Mouse (Mus musculus) skeletal muscle tissue, adult 2 months (tissue): ENCODE results near the gene Prrc2b.

ENCODE experiments used
- DNase-seq: peaks from one replicate; pipeline ENCODE4 v3.0.0-alpha.2; 2012; ENCODE audit warnings: low read depth, low spot score

The Prrc2b gene

GRCm38 (mm10) chr2:32162102-32162501 is 11.2 kb downstream of the Prrc2b start:
- DNase-seq = no peak

- DNase-seq = no peak
These were observed 11.8 kb downstream of the Prrc2b start for GRCm38 (mm10) chr2:32162646-32163045.

GRCm38 (mm10) chr2:32163057-32163456 is 12.2 kb downstream of the Prrc2b start:
- no peak for DNase-seq

- no peak for DNase-seq
These were observed 13.6 kb downstream of the Prrc2b start for GRCm38 (mm10) chr2:32164503-32164902.

GRCm38 (mm10) chr2:32165040-32165800 is 14.3 kb downstream of the Prrc2b start:
- DNase-seq = no peak

- no peak for DNase-seq
These were observed 15.7 kb downstream of the Prrc2b start for GRCm38 (mm10) chr2:32166581-32166980.

GRCm38 (mm10) chr2:32167034-32167770 is 16.3 kb downstream of the Prrc2b start:
- no peak for DNase-seq

- DNase-seq = peak; percentile 84
These were observed 16.9 kb downstream of the Prrc2b start for GRCm38 (mm10) chr2:32167819-32168218.

- DNase-seq = no peak
These were observed 18.4 kb downstream of the Prrc2b start for GRCm38 (mm10) chr2:32169292-32169691.

GRCm38 (mm10) chr2:32170010-32170409 is 19.1 kb downstream of the Prrc2b start:
- DNase-seq = no peak

GRCm38 (mm10) chr2:32171658-32172433 is 21.0 kb downstream of the Prrc2b start:
- peak; percentile 81 for DNase-seq

- peak; percentile 78 for DNase-seq
These were observed 23.4 kb downstream of the Prrc2b start for GRCm38 (mm10) chr2:32174170-32174741.

GRCm38 (mm10) chr2:32175051-32175466 is 24.2 kb downstream of the Prrc2b start:
- no peak for DNase-seq

GRCm38 (mm10) chr2:32175508-32175907 is 24.6 kb downstream of the Prrc2b start:
- no peak for DNase-seq

GRCm38 (mm10) chr2:32176848-32177247 is 26.0 kb downstream of the Prrc2b start:
- no peak for DNase-seq

- DNase-seq = no peak
These were observed 26.6 kb downstream of the Prrc2b start for GRCm38 (mm10) chr2:32177397-32178060.

GRCm38 (mm10) chr2:32179363-32179762 is 28.5 kb downstream of the Prrc2b start:
- DNase-seq = no peak

GRCm38 (mm10) chr2:32180127-32180526 is 29.2 kb downstream of the Prrc2b start:
- DNase-seq = no peak

- DNase-seq = no peak
These were observed 30.5 kb downstream of the Prrc2b start for GRCm38 (mm10) chr2:32181364-32181763.

GRCm38 (mm10) chr2:32182119-32182518 is 31.2 kb downstream of the Prrc2b start:
- DNase-seq = no peak

- no peak for DNase-seq
These were observed 31.9 kb downstream of the Prrc2b start for GRCm38 (mm10) chr2:32182676-32183296.
